Mouse (Mus musculus): ENCODE measurements around the gene Ggn.

GRCm38 (mm10) chr7:29141416-29141815 is 28.6 kb upstream of the Ggn start:
- 0 out of 2 replicates have a peak, but pooled peaks have one; percentile 16 for TF ChIP-seq CTCF (IDR thresholded peaks at IDR 0.05; ENCODE audit: borderline replicate concordance, control insufficient read depth, extremely low read depth, insufficient read depth, low read length, poor library complexity)
- TF ChIP-seq POLR2A (IDR thresholded peaks at IDR 0.05; ENCODE audit: control insufficient read depth, extremely low read depth, insufficient read depth, low read length, poor library complexity), result no peak
